Mouse (Mus musculus): ENCODE measurements around the gene Mark3.
A peak's percentile ranks its signal among the peaks of the same experiment; 100 is the strongest.

DNA sequence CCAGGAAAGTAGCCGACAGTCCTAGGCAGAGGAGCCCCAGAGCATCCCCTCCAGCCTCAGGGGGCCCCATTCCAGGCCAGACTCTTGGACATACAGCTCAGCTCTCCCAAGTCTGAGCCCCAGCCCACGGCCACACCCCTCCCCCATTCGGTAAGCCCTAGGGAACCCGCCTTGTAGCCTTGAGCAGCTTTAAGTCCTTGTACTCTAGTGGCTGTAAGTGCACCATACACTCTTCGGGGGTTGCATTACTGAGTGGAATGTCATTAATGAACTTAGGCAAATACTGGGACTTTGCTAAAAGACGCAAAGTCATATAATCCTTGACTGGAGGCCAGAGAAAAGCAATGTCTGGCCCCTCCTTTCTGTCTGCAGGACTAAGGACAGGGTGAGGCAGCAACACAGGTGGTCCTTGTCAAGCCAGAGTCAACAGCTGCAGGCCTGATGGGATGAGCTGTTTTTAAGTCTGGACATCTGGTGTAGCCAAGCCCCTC, 89.9 kb downstream of the Mark3 start:
- TF ChIP-seq EP300 (IDR thresholded peaks at IDR 0.05) (peak; percentile 85), CTCF (IDR thresholded peaks at IDR 0.05) (peak; percentile 45)
